ENCODE assay signal across 26 mouse cellular contexts in genomic region chr14:47421606-47422005, GRCm38 (mm10). TPM values are rescaled to one million over a fixed set of nuclear protein-coding genes. Genes with fewer than 3 reads are reported as not detected.
DNase-seq lines count a peak whose midpoint lies in the region; ATAC-seq and TF ChIP-seq lines count a peak whose summit lies in the region.
"Had no signal": no experiment of that assay in that cellular context is flagged by ENCODE, and none has a peak within 500 bp of the region (broad histone marks: within the 10 kb centered on the region; RNA-seq: fewer than 3 reads in every experiment).

No protein-coding gene starts in this region.

- H3K36me3 ChIP-seq in ES-E14 (ENCODE audit: control insufficient read depth, insufficient read depth, low read length, poor library complexity, severe bottlenecking) = no peaks in the 10 kb centered on the region
- H3K36me3 ChIP-seq in embryonic facial prominence, embryonic 10.5 days (replicated peaks) = no peaks in the 10 kb centered on the region
- no peaks in the 10 kb centered on the region for H3K36me3 ChIP-seq in limb, embryonic 12.5 days
- H3K36me3 ChIP-seq: forebrain, embryonic 15.5 days; heart, embryonic 12.5 days; lung, embryonic 15.5 days had no signal

- in situ Hi-C loops in ES-E14 (cut with MboI; ENCODE audit: low sequenced_read_pairs in 2 of 2, unreplicated experiment in 2 of 2) = no loop called here

- no peak for ATAC-seq in limb, embryonic 12.5 days (ENCODE audit: insufficient number of reproducible peaks, insufficient read depth, low FRiP score, low TSS enrichment, low read depth)
- ATAC-seq: forebrain, embryonic 15.5 days; hindbrain, postnatal 0 days; intestine, postnatal 0 days had no signal

- WGBS in embryonic facial prominence, embryonic 10.5 days = 39% methylated on average over 2 of the region's 2 CpGs
- WGBS in limb, embryonic 12.5 days = 38% methylated on average over 2 of the region's 2 CpGs

- H3K27ac ChIP-seq in ES-E14 (ENCODE audit: insufficient read depth, low read depth, low read length, poor library complexity, severe bottlenecking) = peak overlapping the region; percentile 91; the same call in 1 of the 2 replicates
- H3K27ac ChIP-seq in embryonic facial prominence, embryonic 10.5 days (replicated peaks) = peak overlapping the region; percentile 65; the same call in 1 of the 2 replicates
- H3K27ac ChIP-seq in limb, embryonic 12.5 days = peak overlapping the region; percentile 62; the same call in 1 of the 2 replicates
- H3K27ac ChIP-seq: forebrain, embryonic 15.5 days; hindbrain, postnatal 0 days; kidney, postnatal 0 days; liver, embryonic 13.5 days; lung, embryonic 15.5 days had no signal

- H3K9ac ChIP-seq in ES-E14 (ENCODE audit: insufficient read depth, low read depth, low read length, poor library complexity, severe bottlenecking) = 0 out of 2 replicates have a peak overlapping the region, but pooled peaks have one; percentile 70
- H3K9ac ChIP-seq in limb, embryonic 12.5 days (replicated peaks) = no peak overlapping the region
- H3K9ac ChIP-seq: forebrain, embryonic 15.5 days; heart, embryonic 12.5 days; liver, embryonic 13.5 days; lung, embryonic 15.5 days had no signal

- H3K9me3 ChIP-seq in ES-E14 (ENCODE audit: control insufficient read depth, insufficient read depth, low read depth, low read length) = no peaks in the 10 kb centered on the region
- no peaks in the 10 kb centered on the region for H3K9me3 ChIP-seq in embryonic facial prominence, embryonic 10.5 days
- H3K9me3 ChIP-seq in limb, embryonic 12.5 days = no peaks in the 10 kb centered on the region
- H3K9me3 ChIP-seq: forebrain, embryonic 15.5 days; heart, embryonic 12.5 days; liver, embryonic 13.5 days; lung, embryonic 15.5 days; megakaryocyte, embryonic 14.5 days had no signal

- H3K4me1 ChIP-seq in ES-E14 (ENCODE audit: control insufficient read depth in 2 of 2, insufficient read depth in 2 of 2, low read length in 2 of 2, poor library complexity in 1 of 2) = peaks cover 3 to 12% of the 10 kb centered on the region in 2 experiments; a peak in 3 of 4 replicates
- peaks cover 17% of the 10 kb centered on the region for H3K4me1 ChIP-seq in embryonic facial prominence, embryonic 10.5 days
- peaks cover 22% of the 10 kb centered on the region for H3K4me1 ChIP-seq in limb, embryonic 12.5 days (replicated peaks)

- H3K27me3 ChIP-seq in embryonic facial prominence, embryonic 10.5 days (replicated peaks; ENCODE audit: low read depth, poor library complexity, severe bottlenecking) = no peaks in the 10 kb centered on the region
- no peaks in the 10 kb centered on the region for H3K27me3 ChIP-seq in limb, embryonic 12.5 days
- H3K27me3 ChIP-seq: CH12.LX; forebrain, embryonic 15.5 days; heart, embryonic 12.5 days; liver, embryonic 13.5 days; lung, embryonic 15.5 days had no signal

- DNase-seq in B cell, adult 2 months = peak; percentile 4 to 12
- DNase-seq in ES-E14 (ENCODE audit: low read depth, low spot score) (no peak), liver (no peak)
- peak; percentile 56 for DNase-seq in embryonic facial prominence, embryonic 10.5 days (ENCODE audit: low spot score)
- DNase-seq in testis, postnatal 14 days (ENCODE audit: low spot score) = no peak
- no peak for DNase-seq in kidney, postnatal 25 days
- DNase-seq: adrenal gland, postnatal 36 days; cerebellum, adult 9-11 months; gastrocnemius, postnatal 14 days; heart, adult 11 months; heart, postnatal 10 days; liver, embryonic 13.5 days; lung, postnatal 36 days; midbrain, embryonic 14.5 days; retina, postnatal 1 day; right cerebral cortex, postnatal 25 days; spleen, adult 18-20 months had no signal

- H3K4me2 ChIP-seq in limb, embryonic 12.5 days = no peak overlapping the region
- H3K4me2 ChIP-seq: forebrain, embryonic 15.5 days; heart, embryonic 12.5 days; liver, embryonic 13.5 days; lung, embryonic 15.5 days had no signal

- H3K4me3 ChIP-seq in ES-E14 (ENCODE audit: insufficient read depth in 1 of 2, low read depth in 1 of 2, low read length in 2 of 2, poor library complexity in 1 of 2, severe bottlenecking in 1 of 2) = no peak overlapping the region
- no peak overlapping the region for H3K4me3 ChIP-seq in embryonic facial prominence, embryonic 10.5 days
- no peak overlapping the region for H3K4me3 ChIP-seq in limb, embryonic 12.5 days (replicated peaks)
- H3K4me3 ChIP-seq: forebrain, embryonic 15.5 days; heart, embryonic 12.5 days; liver, embryonic 13.5 days; lung, embryonic 15.5 days; megakaryocyte, embryonic 14.5 days had no signal

TF ChIP-seq in ES-E14, 5 proteins besides CTCF, POLR2A, EP300 and RAD21:
- TF ChIP-seq ZC3H11A (IDR thresholded peaks at IDR 0.05; ENCODE audit: borderline replicate concordance, low read depth, low read length) (no peak), CHD2 (IDR thresholded peaks at IDR 0.05; ENCODE audit: low read depth, low read length) (no peak), HCFC1 (IDR thresholded peaks at IDR 0.05; ENCODE audit: borderline replicate concordance, insufficient read depth, low read length) (no peak), MAFK (IDR thresholded peaks at IDR 0.05; ENCODE audit: insufficient read depth, low read depth, low read length) (no peak), ZNF384 (IDR thresholded peaks at IDR 0.05; ENCODE audit: low read depth, low read length) (no peak)

RNA-seq across cellular contexts. Expression of gene Dlgap5, which starts 3.4 kb away (rescaled TPM):
- 46.8 and 68.2 TPM in 2 replicates for total RNA-seq in ES-E14 (2012; rRNA removed)
- polyA plus RNA-seq in embryonic facial prominence, embryonic 10.5 days (2016; fragmentation: Nextera tagmentation; extraction: Ambion mirVana) = 72.4 and 79.4 TPM in 2 replicates
- 69.0 and 71.0 TPM in 2 replicates for polyA plus RNA-seq in limb, embryonic 12.5 days (2016; fragmentation: Nextera tagmentation; extraction: Ambion mirVana)

RNA-seq across cellular contexts. Expression of gene Fbxo34, which starts 28.6 kb away (rescaled TPM):
- 17.0 and 36.8 TPM in 2 replicates for total RNA-seq in ES-E14 (2012; rRNA removed)
- 23.4 and 23.7 TPM in 2 replicates for polyA plus RNA-seq in embryonic facial prominence, embryonic 10.5 days (2016; fragmentation: Nextera tagmentation; extraction: Ambion mirVana)
- polyA plus RNA-seq in limb, embryonic 12.5 days (2016; fragmentation: Nextera tagmentation; extraction: Ambion mirVana) = 27.2 and 28.1 TPM in 2 replicates

RNA-seq across cellular contexts. Expression of gene Lgals3, which starts 54.1 kb away (rescaled TPM):
- total RNA-seq in ES-E14 (2012; rRNA removed) = 36.9 TPM in 2 replicates
- 0.51 and 1.1 TPM in 2 replicates for polyA plus RNA-seq in embryonic facial prominence, embryonic 10.5 days (2016; fragmentation: Nextera tagmentation; extraction: Ambion mirVana)
- polyA plus RNA-seq in limb, embryonic 12.5 days (2016; fragmentation: Nextera tagmentation; extraction: Ambion mirVana) = 0.87 and 4.3 TPM in 2 replicates

Comparison
In these comparisons a context has a peak if more than half of its experiments do, and no peak if none do; other contexts are left out.
1. DNase-seq: peak in B cell, adult 2 months (2 of 2) and embryonic facial prominence, embryonic 10.5 days (single experiment); none in ES-E14 (single experiment), testis, postnatal 14 days (single experiment), liver (single experiment) and kidney, postnatal 25 days (0 of 2).
2. Peak in every context shown above with its lines, with median percentiles within 50 percentile points of each other: H3K27ac ChIP-seq.